Mouse (Mus musculus): Measurements from ENCODE around the gene Ddx39b.

DNA sequence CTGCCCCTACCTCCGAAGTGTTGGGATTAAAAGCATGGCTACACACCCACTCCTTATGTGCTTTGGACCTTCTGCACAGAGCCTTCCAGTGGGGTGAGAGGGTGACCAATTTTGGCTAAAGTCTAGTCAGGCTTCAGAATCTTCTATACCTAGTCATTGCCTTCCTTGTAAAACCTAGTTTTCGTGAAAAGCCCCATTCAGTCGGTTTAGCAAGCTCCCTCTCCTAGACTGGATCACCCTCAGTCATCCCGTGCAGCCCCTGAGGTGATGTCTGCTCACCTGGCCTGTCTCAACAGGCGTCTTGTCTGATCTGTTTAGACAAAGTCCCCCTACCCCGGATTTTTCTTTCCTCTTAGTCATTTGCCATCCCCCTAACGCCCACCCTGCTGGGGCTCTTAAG is 43.5 kb upstream of the Ddx39b start:
- no peak for TF ChIP-seq JUND (conservative IDR thresholded peaks at IDR 0.05; ENCODE audit: low read depth, low read length)
- no peak for TF ChIP-seq CTCF (conservative IDR thresholded peaks at IDR 0.05 in 1 of 2, IDR thresholded peaks at IDR 0.05 in 1 of 2; ENCODE audit: low read depth in 2 of 2, low read length in 2 of 2)
- no peak for TF ChIP-seq ZKSCAN1 (IDR thresholded peaks at IDR 0.05; ENCODE audit: borderline replicate concordance, low read depth, low read length)

Data from CH12.LX (cell line).